Mouse (Mus musculus) cerebellum, adult 2 months (tissue): ENCODE measurements around the gene Prkar1b. TPM values are rescaled to one million over a fixed set of nuclear protein-coding genes. Genes with fewer than 3 reads are reported as not detected.

ENCODE experiments used
- DNase-seq, 2 experiments: peaks; one replicate each; pipeline ENCODE4 v3.0.0; 2021
- H3K27ac ChIP-seq: fragments of 200-500 bp; 2 replicates; pipeline ENCODE4 v1.5.1; 2012; ENCODE audit warnings: low read length, control low read depth, inconsistent platforms; ENCODE audit not compliant: insufficient read depth
- H3K27me3 ChIP-seq: fragments of 200-500 bp; 2 replicates; pipeline ENCODE4 v1.6.1; 2012; ENCODE audit warnings: inconsistent platforms, mild to moderate bottlenecking, low read length, moderate library complexity; ENCODE audit not compliant: control insufficient read depth, insufficient read depth
- H3K4me1 ChIP-seq: fragments of 200-500 bp; 2 replicates; pipeline ENCODE4 v1.6.1; 2011; ENCODE audit warnings: low read length; ENCODE audit not compliant: control insufficient read depth, insufficient read depth
- H3K4me3 ChIP-seq: fragments of 200-500 bp; replicated peaks from 2 replicates; pipeline ENCODE3; 2011; ENCODE audit warnings: mild to moderate bottlenecking, low read depth, low read length, control low read depth; ENCODE audit not compliant: insufficient read depth
- CTCF ChIP-seq: fragments of 200-500 bp; IDR thresholded peaks from 2 replicates; pipeline ENCODE4 v1.5.1; 2011; ENCODE audit warnings: low read depth, mild to moderate bottlenecking, control low read depth, low read length, moderate library complexity, borderline replicate concordance; ENCODE audit not compliant: insufficient read depth
- POLR2A ChIP-seq: fragments of 200-500 bp; IDR thresholded peaks from 2 replicates; pipeline ENCODE4 v1.6.1; 2011; ENCODE audit warnings: low read length, control low read depth, borderline replicate concordance; ENCODE audit not compliant: insufficient read depth
- WGBS: fragments of 180-500 bp; shearing (Covaris S2); methylation state at CpG from one replicate; pipeline ENCODE4 v1.1.7; 2018; 5-methylcytosine and 5-hydroxymethylcytosine counted together
- polyA plus RNA-seq: library from polyadenylated mRNA; depleted of rRNA; stranded (reverse); fragments of >200 nt; gene quantifications from 2 replicates; pipeline ENCODE4 v1.2.3, GENCODE M21; 2012; rRNA removed

Gene Prkar1b
- polyA plus RNA-seq, 1 experiment: 509 TPM

DNA sequence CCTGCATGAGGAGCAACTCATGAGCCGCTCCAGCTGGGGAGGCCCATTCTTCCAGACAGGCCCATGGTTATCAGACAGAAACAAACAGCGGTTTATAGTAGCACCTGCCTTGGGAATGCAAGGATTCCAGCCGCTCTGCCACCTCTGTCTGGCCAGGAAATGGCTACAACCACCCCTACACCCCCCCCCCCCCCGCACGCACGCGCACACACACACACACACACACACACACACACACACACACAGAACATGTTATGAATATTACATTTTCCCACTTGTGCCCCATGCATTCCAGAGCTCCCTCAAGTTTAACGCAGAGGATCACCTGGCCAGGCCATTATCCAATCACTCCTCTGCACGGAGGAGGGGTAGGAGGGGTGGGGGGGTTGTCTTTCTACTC lies 167.9 kb downstream of the Prkar1b start:
- 93% methylated on average over 9 of the region's 9 CpGs for WGBS
- Histone ChIP-seq H3K27ac (no peak overlapping the region), H3K4me3 (no peak overlapping the region), H3K4me1 (no peaks in the 10 kb centered on the region), H3K27me3 (no peaks in the 10 kb centered on the region)
- no peak for DNase-seq
- TF ChIP-seq CTCF (no peak), POLR2A (no peak)

DNA sequence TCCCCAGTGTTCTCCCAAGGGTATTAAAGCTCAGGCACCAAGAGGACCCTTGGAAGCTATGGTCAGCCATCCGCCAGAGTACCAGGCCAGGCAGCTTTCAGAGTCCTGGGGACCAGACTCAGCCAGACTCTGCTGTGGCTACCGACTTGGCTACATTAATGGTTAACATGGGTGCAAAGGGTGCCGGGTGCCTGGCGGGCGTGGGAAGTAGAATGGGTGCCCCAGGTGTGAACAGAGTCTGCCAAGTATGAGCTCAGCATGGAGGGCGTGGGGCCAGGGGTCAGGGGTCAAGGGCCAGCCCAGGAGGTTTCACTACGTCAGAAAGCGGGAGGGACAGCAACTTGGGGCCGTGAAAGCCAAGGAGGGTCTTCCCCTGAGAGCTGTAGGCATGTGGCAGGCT lies 169.2 kb downstream of the Prkar1b start:
- no peak overlapping the region for H3K27ac ChIP-seq
- no peaks in the 10 kb centered on the region for H3K27me3 ChIP-seq
- no peak for DNase-seq
- TF ChIP-seq POLR2A (no peak), CTCF (no peak)
- 85% methylated on average over 9 of the region's 9 CpGs for WGBS
- H3K4me1 ChIP-seq: no peaks in the 10 kb centered on the region
- H3K4me3 ChIP-seq: no peak overlapping the region

DNA sequence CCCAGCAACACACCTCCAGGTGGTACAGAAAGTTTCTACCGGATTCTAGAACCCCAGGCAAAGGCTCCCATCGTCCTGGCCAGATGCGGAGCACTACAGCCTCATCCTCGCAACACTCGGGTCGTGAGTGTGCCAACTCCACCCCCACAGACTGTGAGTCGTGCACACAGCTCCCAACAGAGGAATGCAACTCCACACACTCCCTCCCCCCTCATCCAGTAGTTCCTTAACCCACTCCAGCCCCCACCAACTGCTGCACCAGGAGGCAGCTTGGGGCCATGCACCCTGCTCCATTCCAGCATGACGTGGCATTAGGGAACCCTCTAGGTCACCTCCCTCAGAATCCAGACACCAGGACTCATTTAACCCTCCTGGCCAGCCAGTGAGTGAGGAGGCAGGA lies 170.0 kb downstream of the Prkar1b start:
- Histone ChIP-seq H3K27ac (no peak overlapping the region), H3K4me1 (no peaks in the 10 kb centered on the region), H3K4me3 (no peak overlapping the region), H3K27me3 (no peaks in the 10 kb centered on the region)
- TF ChIP-seq POLR2A: no peak
- no peak for TF ChIP-seq CTCF
- WGBS: 83% methylated on average over 8 of the region's 8 CpGs
- DNase-seq: no peak

DNA sequence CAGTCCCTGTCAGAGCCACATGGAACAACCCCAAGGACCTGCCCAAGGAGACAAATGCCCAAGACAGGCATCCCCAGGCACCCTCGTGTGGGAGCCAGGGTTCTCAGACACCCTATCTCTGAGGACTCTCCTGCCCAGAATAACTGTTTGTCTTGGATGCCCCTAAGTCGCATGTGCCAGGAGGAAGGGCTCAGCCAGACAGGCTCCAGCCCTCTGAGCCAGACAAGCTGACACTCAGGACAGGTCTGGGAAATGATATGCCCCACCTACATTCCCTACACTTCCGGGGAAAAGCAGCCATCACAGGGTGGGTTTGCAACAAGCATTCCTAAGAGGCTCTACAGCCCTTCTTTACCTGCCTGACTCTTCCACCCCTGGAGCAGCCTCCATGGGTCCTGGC lies 172.0 kb downstream of the Prkar1b start:
- 15% methylated on average over 3 of the region's 3 CpGs for WGBS
- H3K4me3 ChIP-seq: no peak overlapping the region
- no peak for DNase-seq
- no peaks in the 10 kb centered on the region for H3K27me3 ChIP-seq
- no peaks in the 10 kb centered on the region for H3K4me1 ChIP-seq
- no peak overlapping the region for H3K27ac ChIP-seq
- TF ChIP-seq CTCF: no peak
- TF ChIP-seq POLR2A: no peak

DNA sequence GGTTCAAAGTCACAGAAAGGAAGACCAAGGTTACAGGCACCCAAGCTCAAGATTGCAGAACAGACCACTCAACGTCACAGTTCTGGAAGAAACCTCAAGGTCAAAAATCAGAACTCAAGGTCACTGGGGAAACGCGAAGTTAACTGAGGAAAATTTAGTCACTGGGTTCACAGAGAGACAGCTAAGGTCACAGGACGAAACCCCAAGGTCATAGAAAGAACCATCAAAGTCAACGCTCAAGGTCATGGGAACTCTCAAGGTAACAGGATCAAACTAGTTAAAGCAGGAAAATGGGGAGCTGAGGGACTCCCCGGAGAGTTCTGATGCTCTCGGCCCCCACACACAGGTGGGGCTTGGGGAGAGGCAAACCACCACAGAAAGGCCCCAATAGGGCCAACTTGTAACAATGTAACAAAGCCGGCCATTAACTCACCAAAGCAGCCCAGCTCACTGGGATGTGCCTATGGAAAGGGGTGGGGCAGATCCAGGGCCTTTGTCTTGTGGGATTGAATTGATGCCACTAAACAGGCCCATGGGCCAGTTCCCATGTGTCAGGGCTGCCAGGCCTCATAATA lies 174.8 kb downstream of the Prkar1b start:
- no peaks in the 10 kb centered on the region for H3K4me1 ChIP-seq
- TF ChIP-seq POLR2A: no peak
- no peak for TF ChIP-seq CTCF
- WGBS: 95% methylated on average over 8 of the region's 8 CpGs

DNA sequence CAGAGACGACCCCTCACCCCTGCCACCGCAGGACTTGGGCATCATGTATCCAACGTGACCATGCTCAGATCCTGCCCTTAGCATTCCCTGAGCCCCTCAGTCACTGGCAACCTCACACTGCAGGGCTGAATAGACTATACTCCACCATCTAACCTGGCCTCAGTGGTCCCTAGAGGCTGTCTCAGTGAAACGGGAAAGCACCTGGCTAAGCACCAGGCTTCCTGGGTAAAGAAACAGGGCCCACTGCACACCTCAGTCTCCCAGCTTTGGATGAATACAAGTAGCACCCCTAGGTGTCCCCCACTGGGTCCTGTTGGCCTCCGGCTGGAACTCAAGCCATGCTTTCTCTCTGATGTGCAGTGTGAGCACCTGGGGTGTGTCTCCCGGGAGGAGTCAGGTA lies 176.3 kb downstream of the Prkar1b start:
- Histone ChIP-seq H3K27ac (no peak overlapping the region), H3K4me3 (no peak overlapping the region), H3K27me3 (no peaks in the 10 kb centered on the region), H3K4me1 (no peaks in the 10 kb centered on the region)
- 63% methylated on average over 6 of the region's 6 CpGs for WGBS
- no peak for DNase-seq
- TF ChIP-seq POLR2A (no peak), CTCF (no peak)

More for the DNA sequence above, 174.8 kb downstream of the Prkar1b start:
- Histone ChIP-seq H3K4me3 (no peak overlapping the region), H3K27me3 (no peaks in the 10 kb centered on the region), H3K27ac (no peak overlapping the region)
- no peak for DNase-seq

DNA sequence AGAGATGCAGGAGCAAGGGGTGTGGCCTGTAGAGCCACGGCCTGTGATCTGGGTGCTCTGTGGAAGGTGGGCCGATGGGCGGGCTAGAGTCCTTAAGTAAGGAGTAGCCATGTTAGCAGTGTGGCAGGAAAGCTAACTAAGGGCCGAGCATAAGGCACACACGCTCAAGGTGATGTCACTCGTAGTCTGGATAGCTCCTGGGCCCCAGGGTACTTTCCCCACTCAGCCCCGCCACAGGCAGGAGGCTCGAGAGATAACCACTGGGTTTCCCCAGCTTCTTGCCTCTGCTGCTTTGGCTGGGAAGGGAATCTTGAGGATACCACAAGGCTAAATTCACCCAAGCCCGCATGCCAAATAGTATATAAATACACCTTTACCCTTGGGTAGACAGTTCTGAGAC lies 178.4 kb downstream of the Prkar1b start:
- Histone ChIP-seq H3K4me1 (no peaks in the 10 kb centered on the region), H3K27ac (no peak overlapping the region), H3K27me3 (no peaks in the 10 kb centered on the region), H3K4me3 (no peak overlapping the region)
- TF ChIP-seq POLR2A (no peak), CTCF (no peak)
- DNase-seq: no peak
- 89% methylated on average over 9 of the region's 9 CpGs for WGBS

DNA sequence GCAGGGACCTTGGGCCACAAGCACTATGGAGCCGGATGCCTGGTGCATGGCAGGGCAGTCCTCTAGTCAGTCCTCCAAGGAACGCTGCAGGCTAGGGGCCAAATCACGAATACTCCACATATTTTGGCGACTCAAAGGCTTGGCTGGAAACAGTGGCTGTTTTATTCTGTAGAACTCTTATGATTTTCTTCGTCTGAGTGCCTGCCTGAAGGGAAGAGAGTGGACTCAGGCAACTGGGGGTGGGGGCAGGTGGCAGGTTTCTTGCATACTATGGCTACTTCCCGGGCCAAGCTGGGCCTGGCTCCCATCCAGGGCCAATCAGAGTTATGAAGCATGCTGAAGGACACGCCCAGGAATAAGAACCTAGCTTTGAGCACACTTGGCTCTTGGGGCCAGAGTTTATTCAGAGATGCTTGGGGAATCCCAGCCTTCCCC lies 179.7 kb downstream of the Prkar1b start:
- Histone ChIP-seq H3K4me1 (no peaks in the 10 kb centered on the region), H3K27ac (no peak overlapping the region), H3K4me3 (no peak overlapping the region), H3K27me3 (no peaks in the 10 kb centered on the region)
- 12% methylated on average over 7 of the region's 7 CpGs for WGBS
- TF ChIP-seq POLR2A (no peak), CTCF (no peak)
- DNase-seq: no peak

Other genes starting within 250 kb of the Prkar1b start
- 23.0 and 35.3 TPM in 2 replicates for gene Pdgfa, start 152.6 kb downstream of the Prkar1b start, polyA plus RNA-seq
- 7.0 and 7.9 TPM in 2 replicates for gene Dnaaf5, start 222 bp upstream of the Prkar1b start, polyA plus RNA-seq
- gene Sun1, start 50.6 kb upstream of the Prkar1b start, polyA plus RNA-seq: 65.3 and 70.8 TPM in 2 replicates
- gene Get4, start 102.3 kb upstream of the Prkar1b start, polyA plus RNA-seq: 106 and 114 TPM in 2 replicates
- gene Adap1, start 175.6 kb upstream of the Prkar1b start, polyA plus RNA-seq: 156 and 163 TPM in 2 replicates
- 87.4 and 91.1 TPM in 2 replicates for gene Cox19, start 201.4 kb upstream of the Prkar1b start, polyA plus RNA-seq
- gene Cyp2w1, start 202.6 kb upstream of the Prkar1b start, polyA plus RNA-seq: not detected in 2 replicates
- 16.4 and 17.3 TPM in 2 replicates for gene Gpr146, start 227.7 kb upstream of the Prkar1b start, polyA plus RNA-seq